Mouse (Mus musculus): Measurements from ENCODE around the gene Tnmd.

Gene Tnmd

GRCm38 (mm10) chrX:133850680-133851079 is at the start of gene Tnmd:
Gene Tnmd, plus strand, starts transcription at chrX:133850980.
- no peak for DNase-seq (ENCODE audit: low spot score in 2 of 2)

GRCm38 (mm10) chrX:133853637-133854036 is 2.9 kb downstream of the Tnmd start:
- DNase-seq (ENCODE audit: low spot score in 2 of 2), result no peak

GRCm38 (mm10) chrX:133869743-133870142 is 19.0 kb downstream of the Tnmd start:
- no peak for DNase-seq (ENCODE audit: low spot score in 2 of 2)

GRCm38 (mm10) chrX:133887308-133887707 is 36.5 kb downstream of the Tnmd start:
- no peak for DNase-seq (ENCODE audit: low spot score in 2 of 2)

- peak; percentile 13 to 48 for DNase-seq (ENCODE audit: low spot score in 2 of 2)
These were observed 37.3 kb downstream of the Tnmd start for GRCm38 (mm10) chrX:133888111-133888510.

- peak; percentile 73 to 84 for DNase-seq (ENCODE audit: low spot score in 2 of 2)
These were observed 47.3 kb downstream of the Tnmd start, which contains the start of gene Tspan6 for GRCm38 (mm10) chrX:133898014-133898542. Gene Tspan6, minus strand, starts transcription at chrX:133898429.

- no peak for DNase-seq (ENCODE audit: low spot score in 2 of 2)
These were observed 57.5 kb downstream of the Tnmd start, which contains the start of gene Srpx2 for GRCm38 (mm10) chrX:133908261-133908660. Gene Srpx2, plus strand, starts transcription at chrX:133908426.

GRCm38 (mm10) chrX:133911397-133912103 is 60.8 kb downstream of the Tnmd start:
- no peak for DNase-seq (ENCODE audit: low spot score in 2 of 2)

GRCm38 (mm10) chrX:133913006-133913405 is 62.2 kb downstream of the Tnmd start:
- no peak for DNase-seq (ENCODE audit: low spot score in 2 of 2)

GRCm38 (mm10) chrX:133914219-133914618 is 63.4 kb downstream of the Tnmd start:
- no peak for DNase-seq (ENCODE audit: low spot score in 2 of 2)
